Mouse (Mus musculus) cerebellum, adult 2 months (tissue): ENCODE results near the gene Asb4. TPM values are rescaled to one million over a fixed set of nuclear protein-coding genes. Genes with fewer than 3 reads are reported as not detected.

Experiments used
- DNase-seq, 2 experiments: peaks; one replicate each; pipeline ENCODE4 v3.0.0; 2021
- H3K27ac ChIP-seq: fragments of 200-500 bp; 2 replicates; pipeline ENCODE4 v1.5.1; 2012; ENCODE audit warnings: low read length, control low read depth, inconsistent platforms; ENCODE audit not compliant: insufficient read depth
- H3K27me3 ChIP-seq: fragments of 200-500 bp; 2 replicates; pipeline ENCODE4 v1.6.1; 2012; ENCODE audit warnings: inconsistent platforms, mild to moderate bottlenecking, low read length, moderate library complexity; ENCODE audit not compliant: control insufficient read depth, insufficient read depth
- H3K4me1 ChIP-seq: fragments of 200-500 bp; 2 replicates; pipeline ENCODE4 v1.6.1; 2011; ENCODE audit warnings: low read length; ENCODE audit not compliant: control insufficient read depth, insufficient read depth
- H3K4me3 ChIP-seq: fragments of 200-500 bp; replicated peaks from 2 replicates; pipeline ENCODE3; 2011; ENCODE audit warnings: mild to moderate bottlenecking, low read depth, low read length, control low read depth; ENCODE audit not compliant: insufficient read depth
- CTCF ChIP-seq: fragments of 200-500 bp; IDR thresholded peaks from 2 replicates; pipeline ENCODE4 v1.5.1; 2011; ENCODE audit warnings: low read depth, mild to moderate bottlenecking, control low read depth, low read length, moderate library complexity, borderline replicate concordance; ENCODE audit not compliant: insufficient read depth
- POLR2A ChIP-seq: fragments of 200-500 bp; IDR thresholded peaks from 2 replicates; pipeline ENCODE4 v1.6.1; 2011; ENCODE audit warnings: low read length, control low read depth, borderline replicate concordance; ENCODE audit not compliant: insufficient read depth
- WGBS: fragments of 180-500 bp; shearing (Covaris S2); methylation state at CpG from one replicate; pipeline ENCODE4 v1.1.7; 2018; 5-methylcytosine and 5-hydroxymethylcytosine counted together
- polyA plus RNA-seq: library from polyadenylated mRNA; depleted of rRNA; stranded (reverse); fragments of >200 nt; gene quantifications from 2 replicates; pipeline ENCODE4 v1.2.3, GENCODE M21; 2012

Asb4 gene
- polyA plus RNA-seq, 1 experiment: 1.4 TPM

DNA sequence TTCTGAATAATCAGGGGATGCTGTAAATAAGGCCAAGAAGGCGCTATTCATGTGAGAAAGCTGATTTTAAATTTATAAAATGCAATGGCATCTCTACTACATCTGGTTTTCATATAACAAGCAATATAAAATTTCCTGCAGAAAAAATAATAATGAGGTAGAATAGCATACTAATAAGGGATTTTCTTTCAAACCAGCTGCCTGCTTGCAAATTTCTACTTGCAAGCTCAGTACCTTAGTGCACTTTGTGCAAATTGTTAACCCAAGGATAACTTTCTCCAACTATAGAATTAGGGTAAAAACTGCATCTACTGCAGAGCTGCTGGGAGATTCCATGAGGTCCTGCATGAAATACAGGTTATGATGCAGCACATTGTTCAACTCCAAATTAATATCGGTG, 38.3 kb downstream of the Asb4 start:
- TF ChIP-seq CTCF (no peak), POLR2A (no peak)
- Histone ChIP-seq H3K27ac (no peak overlapping the region), H3K4me3 (no peak overlapping the region), H3K27me3 (no peaks in the 10 kb centered on the region), H3K4me1 (no peaks in the 10 kb centered on the region)
- no peak for DNase-seq
- WGBS: 98% methylated on average over 2 of the region's 2 CpGs

DNA sequence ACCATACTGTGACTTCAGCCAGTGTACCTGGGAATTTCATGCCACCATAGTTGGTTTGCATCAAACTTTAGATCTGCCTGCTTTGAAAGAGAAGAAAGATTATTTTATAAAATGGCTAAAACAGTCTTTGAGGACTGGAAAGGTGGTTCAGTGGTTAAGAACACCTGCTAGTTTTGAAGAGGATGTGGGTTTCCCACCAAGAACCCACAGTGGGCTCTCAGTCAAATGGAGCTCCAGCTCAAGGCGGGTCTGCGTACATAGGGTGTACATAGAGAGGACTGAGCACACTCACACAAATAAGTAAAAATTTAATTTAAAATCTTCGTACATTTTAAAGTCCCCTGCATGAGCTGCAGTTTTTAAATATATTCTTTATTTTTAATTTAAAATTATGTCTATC, 39.2 kb downstream of the Asb4 start:
- WGBS: 97% methylated on average over 3 of the region's 3 CpGs
- no peak for DNase-seq
- Histone ChIP-seq H3K4me1 (no peaks in the 10 kb centered on the region), H3K27me3 (no peaks in the 10 kb centered on the region), H3K27ac (no peak overlapping the region), H3K4me3 (no peak overlapping the region)
- TF ChIP-seq POLR2A (no peak), CTCF (no peak)

DNA sequence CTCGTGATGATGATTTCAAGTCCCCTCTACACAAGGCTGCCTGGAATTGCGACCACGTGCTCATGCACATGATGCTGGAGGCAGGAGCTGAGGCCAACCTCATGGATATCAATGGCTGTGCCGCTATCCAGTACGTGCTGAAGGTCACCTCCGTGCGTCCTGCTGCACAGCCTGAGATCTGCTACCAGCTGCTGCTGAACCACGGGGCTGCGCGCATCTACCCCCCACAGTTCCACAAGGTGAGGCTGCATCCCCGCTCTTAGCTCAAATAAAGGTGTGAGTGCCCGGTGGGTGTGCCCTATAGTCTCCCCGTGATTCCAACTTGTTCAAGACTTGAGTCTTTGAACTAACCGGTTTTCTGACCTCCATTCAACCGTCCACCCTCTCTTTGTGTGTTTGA, 40.4 kb downstream of the Asb4 start:
- Histone ChIP-seq H3K27ac (no peak overlapping the region), H3K4me1 (no peaks in the 10 kb centered on the region), H3K4me3 (no peak overlapping the region), H3K27me3 (no peaks in the 10 kb centered on the region)
- no peak for DNase-seq
- TF ChIP-seq POLR2A (no peak), CTCF (no peak)
- 81% methylated on average over 15 of the region's 15 CpGs for WGBS

DNA sequence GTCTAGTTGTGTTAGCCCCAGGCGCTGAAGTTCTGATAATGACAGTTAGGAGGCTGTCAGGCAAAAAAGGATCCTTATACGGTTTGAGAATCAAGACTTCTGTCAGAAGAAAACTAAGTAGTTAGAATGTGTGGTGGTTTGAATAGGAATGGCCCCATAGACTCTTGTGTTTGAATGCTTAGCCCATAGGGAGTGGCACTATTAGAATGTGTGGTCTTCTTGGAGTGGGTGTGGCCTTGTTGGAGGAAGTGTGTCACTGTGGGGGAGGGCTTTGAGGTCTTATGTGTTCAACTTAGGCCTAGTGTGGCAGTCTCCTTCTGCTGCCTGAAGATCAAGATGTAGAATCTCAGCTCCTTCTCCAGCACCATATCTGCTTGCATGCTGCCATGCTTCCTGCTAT, 43.8 kb downstream of the Asb4 start:
- WGBS: 82% methylated on average over 2 of the region's 2 CpGs
- no peak for TF ChIP-seq CTCF
- no peak for TF ChIP-seq POLR2A
- no peak overlapping the region for H3K4me3 ChIP-seq

DNA sequence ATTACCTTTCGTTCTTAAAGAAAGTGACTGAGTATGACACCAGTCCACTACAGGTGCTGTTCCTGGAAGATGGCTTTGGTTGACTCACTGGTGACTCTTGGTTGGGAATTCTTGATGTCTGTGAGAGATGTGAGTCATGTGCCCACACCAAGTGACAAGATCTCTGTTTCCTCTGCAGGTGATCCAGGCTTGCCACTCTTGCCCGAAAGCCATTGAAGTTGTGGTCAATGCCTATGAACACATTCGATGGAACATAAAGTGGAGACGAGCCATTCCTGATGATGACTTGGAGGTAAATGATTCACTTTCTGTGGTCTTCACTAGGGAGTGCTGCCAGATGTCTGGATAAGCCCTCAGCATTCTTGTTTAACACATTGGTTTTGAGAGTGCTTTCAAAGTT, 46.4 kb downstream of the Asb4 start:
- DNase-seq: no peak
- TF ChIP-seq POLR2A (no peak), CTCF (no peak)
- no peak overlapping the region for H3K4me3 ChIP-seq
- no peak overlapping the region for H3K27ac ChIP-seq
- WGBS: 95% methylated on average over 4 of the region's 4 CpGs
- no peaks in the 10 kb centered on the region for H3K27me3 ChIP-seq
- H3K4me1 ChIP-seq: no peaks in the 10 kb centered on the region

More for the DNA sequence above, 43.8 kb downstream of the Asb4 start:
- DNase-seq: no peak
- no peaks in the 10 kb centered on the region for H3K4me1 ChIP-seq
- no peak overlapping the region for H3K27ac ChIP-seq
- no peaks in the 10 kb centered on the region for H3K27me3 ChIP-seq

DNA sequence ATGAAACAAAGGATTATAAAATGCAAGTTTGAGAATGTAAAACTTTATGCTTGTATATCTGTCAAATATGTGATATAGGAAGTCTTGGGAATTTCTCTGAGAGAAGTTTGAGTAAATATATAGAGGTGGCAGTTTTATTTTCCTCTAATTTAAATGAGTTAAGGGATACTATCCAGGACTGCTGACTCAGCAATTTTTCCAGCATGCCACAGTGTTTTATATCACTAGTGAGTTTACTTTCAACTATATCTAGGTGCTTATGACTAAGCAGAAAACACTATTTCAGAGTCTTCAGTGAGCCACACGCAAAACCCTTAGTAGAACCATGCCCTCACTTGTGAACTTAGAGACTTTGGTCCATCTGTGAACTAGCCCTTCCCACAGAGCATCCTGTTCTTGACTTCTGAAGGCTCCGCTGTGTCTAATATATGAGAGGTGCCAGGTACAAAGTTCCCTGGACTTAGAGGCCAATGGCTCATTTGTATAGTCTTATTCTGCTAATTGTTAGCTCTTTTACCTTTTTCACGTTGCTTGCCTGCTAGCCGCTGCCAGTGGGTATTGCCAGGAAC, 46.9 kb downstream of the Asb4 start:
- no peak for DNase-seq
- Histone ChIP-seq H3K27me3 (no peaks in the 10 kb centered on the region), H3K27ac (no peak overlapping the region), H3K4me3 (no peak overlapping the region), H3K4me1 (no peaks in the 10 kb centered on the region)
- TF ChIP-seq POLR2A (no peak), CTCF (no peak)
- WGBS: 93% methylated on average over 4 of the region's 4 CpGs

DNA sequence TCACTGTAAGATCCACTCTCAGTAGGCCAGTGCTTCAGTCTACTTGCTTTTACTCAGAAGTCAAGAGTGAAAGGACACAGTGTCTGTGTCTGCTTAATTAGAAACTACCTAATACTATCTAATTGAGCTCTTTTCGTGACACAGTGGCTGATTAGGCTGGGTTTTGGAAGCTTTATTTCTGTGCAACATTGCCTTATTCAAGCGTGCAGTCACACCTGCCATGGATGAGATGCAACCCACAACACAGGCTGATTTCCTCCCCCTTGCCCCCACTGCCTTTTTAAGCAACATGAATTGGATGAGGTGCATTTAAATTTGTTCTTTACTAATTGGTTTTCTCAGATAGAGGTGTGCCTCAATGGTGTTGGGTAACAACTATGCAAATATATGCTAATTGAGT, 50.7 kb downstream of the Asb4 start:
- TF ChIP-seq POLR2A (no peak), CTCF (no peak)
- Histone ChIP-seq H3K27ac (no peak overlapping the region), H3K4me1 (no peaks in the 10 kb centered on the region), H3K4me3 (no peak overlapping the region), H3K27me3 (no peaks in the 10 kb centered on the region)
- DNase-seq: no peak
- WGBS: 80% methylated on average over 2 of the region's 2 CpGs

DNA sequence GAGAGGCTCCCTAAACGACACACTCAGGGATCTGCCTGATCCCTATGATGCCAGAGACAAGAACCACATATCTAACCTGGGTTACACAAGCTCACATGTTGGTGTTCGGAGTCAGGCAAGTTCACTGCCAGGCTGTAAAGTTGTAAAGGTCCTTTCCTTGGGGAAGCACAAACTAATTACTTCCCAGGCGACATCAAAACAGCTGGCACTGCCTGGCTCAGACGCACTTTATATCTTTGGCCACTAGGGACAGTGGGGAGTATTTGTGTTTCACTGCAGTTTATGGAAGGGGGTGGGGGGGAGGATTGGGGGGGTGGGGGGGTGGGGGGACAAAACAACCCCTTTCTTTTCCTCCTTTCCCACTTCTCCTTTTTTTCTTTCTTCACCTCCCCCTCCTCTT, 54.6 kb downstream of the Asb4 start:
- TF ChIP-seq POLR2A (no peak), CTCF (no peak)
- DNase-seq: no peak
- no peaks in the 10 kb centered on the region for H3K27me3 ChIP-seq
- no peak overlapping the region for H3K27ac ChIP-seq
- H3K4me1 ChIP-seq: no peaks in the 10 kb centered on the region
- 40% methylated on average over 4 of the region's 4 CpGs for WGBS
- H3K4me3 ChIP-seq: no peak overlapping the region

DNA sequence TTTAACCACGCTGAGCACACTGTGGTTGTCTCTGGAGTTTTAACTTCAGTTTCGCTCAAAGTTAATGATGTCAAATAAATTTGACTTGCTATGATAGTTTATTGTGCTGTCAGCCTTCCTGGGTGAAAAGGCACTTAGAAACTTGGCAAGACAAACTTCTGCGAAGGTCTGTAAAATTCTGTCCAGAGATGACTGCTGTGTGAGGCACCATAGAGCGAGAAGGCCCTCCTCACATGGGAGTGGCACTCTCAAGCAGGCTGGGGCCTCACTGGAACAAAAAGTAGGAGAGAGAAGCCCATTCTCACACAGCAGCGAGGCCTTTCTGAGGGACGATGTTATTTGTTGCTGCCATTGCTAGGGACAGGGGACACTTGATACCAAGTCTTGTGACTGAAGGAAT, 58.0 kb downstream of the Asb4 start:
- Histone ChIP-seq H3K27ac (no peak overlapping the region), H3K4me1 (no peaks in the 10 kb centered on the region), H3K4me3 (no peak overlapping the region), H3K27me3 (no peaks in the 10 kb centered on the region)
- 79% methylated on average over 6 of the region's 6 CpGs for WGBS
- DNase-seq: no peak
- TF ChIP-seq POLR2A: no peak
- TF ChIP-seq CTCF: no peak
